ENCODE assay signal across 8 mouse cellular contexts in the genomic region with DNA sequence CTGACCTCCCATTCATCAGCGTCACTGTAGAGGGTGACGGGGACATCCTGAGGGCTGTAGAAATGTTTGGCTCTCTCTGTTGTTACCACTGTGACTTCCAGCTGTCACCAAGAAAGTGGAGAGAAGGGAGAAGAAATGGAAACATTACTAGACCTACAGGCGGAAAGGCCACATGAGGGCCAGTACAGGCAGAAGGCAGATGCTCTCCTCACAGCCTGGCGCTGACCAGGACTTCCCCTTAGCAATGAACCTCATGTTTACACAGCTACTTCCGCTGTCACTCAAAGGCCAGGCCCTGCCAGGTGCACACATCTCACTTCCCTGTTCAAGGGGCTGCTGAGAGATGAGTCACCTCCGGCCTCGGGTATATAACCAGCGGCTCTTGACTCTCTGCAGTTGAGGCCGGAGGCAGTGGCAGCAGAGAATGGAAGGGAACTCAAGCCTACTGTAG. TPM values are rescaled to one million over a fixed set of nuclear protein-coding genes. Genes with fewer than 3 reads are reported as not detected.
DNase-seq lines count a peak whose midpoint lies in the region; ATAC-seq and TF ChIP-seq lines count a peak whose summit lies in the region.

No protein-coding gene starts in this region.

- peak overlapping the region; percentile 51 for H3K4me2 ChIP-seq in heart, embryonic 14.5 days (ENCODE audit: low read length)
- no peak overlapping the region for H3K4me2 ChIP-seq in kidney, postnatal 0 days (ENCODE audit: low read length)

- peak overlapping the region; percentile 85 to 92 for H3K27ac ChIP-seq in heart, embryonic 14.5 days (replicated peaks in 1 of 2; ENCODE audit: control insufficient read depth in 1 of 2, insufficient read depth in 1 of 2, low read depth in 2 of 2, low read length in 2 of 2)
- peak overlapping the region; percentile 87 for H3K27ac ChIP-seq in kidney, postnatal 0 days

- no peaks in the 10 kb centered on the region for H3K27me3 ChIP-seq in heart, embryonic 14.5 days (ENCODE audit: control insufficient read depth, insufficient read depth, low read length)
- H3K27me3 ChIP-seq in kidney, postnatal 0 days (ENCODE audit: insufficient read depth, low read length), result no peaks in the 10 kb centered on the region

- ATAC-seq in heart, embryonic 14.5 days (ENCODE audit: insufficient number of reproducible peaks, insufficient read depth, low FRiP score, low read depth), result peak; percentile 45
- ATAC-seq in kidney, postnatal 0 days (replicated peaks; ENCODE audit: low FRiP score, low read depth), result peak; percentile 82

- no peak overlapping the region; the same call in 1 of the 2 replicates for H3K9ac ChIP-seq in heart, embryonic 14.5 days (ENCODE audit: low read length)
- no peak overlapping the region for H3K9ac ChIP-seq in kidney, postnatal 0 days (ENCODE audit: low read depth, low read length)

- H3K9me3 ChIP-seq in heart, embryonic 14.5 days (ENCODE audit: control insufficient read depth, low read length), result no peaks in the 10 kb centered on the region
- H3K9me3 ChIP-seq in kidney, postnatal 0 days (replicated peaks; ENCODE audit: low read length), result no peaks in the 10 kb centered on the region

- no peak overlapping the region for H3K4me3 ChIP-seq in heart, embryonic 14.5 days (ENCODE audit: control insufficient read depth in 1 of 2, insufficient read depth in 1 of 2, low read depth in 1 of 2, low read length in 2 of 2)
- H3K4me3 ChIP-seq in kidney, postnatal 0 days (replicated peaks; ENCODE audit: low read depth, low read length), result no peak overlapping the region

- no peaks in the 10 kb centered on the region for H3K36me3 ChIP-seq in heart, embryonic 14.5 days (ENCODE audit: control insufficient read depth, insufficient read depth, low read length)
- 0 out of 2 replicates have a peak, but pooled peaks cover 6% of the 10 kb centered on the region for H3K36me3 ChIP-seq in kidney, postnatal 0 days (ENCODE audit: insufficient read depth, low read length)

- WGBS in heart, embryonic 14.5 days, result 32% methylated on average over 9 of the region's 9 CpGs
- WGBS in kidney, postnatal 0 days, result 28% methylated on average over 9 of the region's 9 CpGs

- peak; percentile 47 for DNase-seq in ovary, postnatal 36 days (ENCODE audit: low spot score)
- DNase-seq in ovary, postnatal 10 days (ENCODE audit: low spot score), result no peak
- DNase-seq in c-Kit-positive CD71-negative TER-119-negative erythroid progenitor cells, embryonic 14.5 days (ENCODE audit: low read depth), result peak; percentile 85
- DNase-seq in kidney, postnatal 0 days (ENCODE audit: low spot score), result peak; percentile 88
- peak; percentile 75 for DNase-seq in lung, postnatal 14 days
- peak; percentile 77 to 84 for DNase-seq in spleen, postnatal 4 days (ENCODE audit: low spot score in 2 of 2)
- DNase-seq in cerebellum, postnatal 36 days, result no peak

- no peak for TF ChIP-seq CTCF in kidney, postnatal 0 days (IDR thresholded peaks at IDR 0.05; ENCODE audit: low read depth)

- peaks cover 36 to 49% of the 10 kb centered on the region in 2 experiments for H3K4me1 ChIP-seq in heart, embryonic 14.5 days (ENCODE audit: control insufficient read depth in 2 of 2, insufficient read depth in 2 of 2, low read length in 2 of 2)
- peaks cover 7% of the 10 kb centered on the region for H3K4me1 ChIP-seq in kidney, postnatal 0 days (replicated peaks; ENCODE audit: insufficient read depth, low read length)

RNA-seq across cellular contexts. Expression of a gene that starts 18.8 kb away (rescaled TPM):
- polyA plus RNA-seq in heart, embryonic 14.5 days (2014; fragmentation: Nextera tagmentation; extraction: Ambion mirVana), result 18.5 and 21.1 TPM in 2 replicates
- polyA plus RNA-seq in kidney, postnatal 0 days (2015; fragmentation: Nextera tagmentation; extraction: Ambion mirVana), result 29.6 and 34.8 TPM in 2 replicates

RNA-seq across cellular contexts. Expression of a gene that starts 46.7 kb away (rescaled TPM):
- 4.5 and 6.2 TPM in 2 replicates for polyA plus RNA-seq in heart, embryonic 14.5 days (2014; fragmentation: Nextera tagmentation; extraction: Ambion mirVana)
- 18.3 and 19.4 TPM in 2 replicates for polyA plus RNA-seq in kidney, postnatal 0 days (2015; fragmentation: Nextera tagmentation; extraction: Ambion mirVana)

Comparison
In these comparisons a context has a peak if more than half of its experiments do, and no peak if none do; other contexts are left out.
1. DNase-seq: peak in ovary, postnatal 36 days (single experiment), c-Kit-positive CD71-negative TER-119-negative erythroid progenitor cells, embryonic 14.5 days (single experiment), kidney, postnatal 0 days (single experiment), lung, postnatal 14 days (single experiment) and spleen, postnatal 4 days (2 of 2); none in ovary, postnatal 10 days (single experiment) and cerebellum, postnatal 36 days (0 of 2).